13 mouse cellular contexts compared by ENCODE assay signal in genomic region chr2:27775006-27775405, GRCm38 (mm10).
DNase-seq lines count a peak whose midpoint lies in the region; ATAC-seq lines count a peak whose summit lies in the region.
"Had no signal": no experiment of that assay in that cellular context is flagged by ENCODE, and none has a peak within 500 bp of the region (broad histone marks: within the 10 kb centered on the region; RNA-seq: fewer than 3 reads in every experiment).

No protein-coding gene starts in this region.

- peak; percentile 27 for DNase-seq in embryo, embryonic 11 days
- no peak for DNase-seq in embryo, embryonic 9.5 days (ENCODE audit: extremely low spot score)
- DNase-seq in kidney, adult 9 months = no peak
- DNase-seq in NIH3T3 (ENCODE audit: low read depth) = peak; percentile 68
- DNase-seq in limb, embryonic 11.5 days (ENCODE audit: low spot score) = peak; percentile 42
- DNase-seq: layer of hippocampus, adult 9-11 months; thymus, postnatal 14 days had no signal

- no peak overlapping the region for H3K9ac ChIP-seq in kidney, embryonic 15.5 days
- no peak overlapping the region; the same call in 1 of the 2 replicates for H3K9ac ChIP-seq in limb, embryonic 11.5 days (ENCODE audit: low read length)
- H3K9ac ChIP-seq: hindbrain, embryonic 12.5 days had no signal

- no peaks in the 10 kb centered on the region for H3K9me3 ChIP-seq in kidney, embryonic 15.5 days (replicated peaks)
- no peaks in the 10 kb centered on the region for H3K9me3 ChIP-seq in limb, embryonic 11.5 days (ENCODE audit: control insufficient read depth, low read length)
- H3K9me3 ChIP-seq: G1E; hindbrain, embryonic 12.5 days had no signal

- peaks cover 50% of the 10 kb centered on the region for H3K4me1 ChIP-seq in kidney, embryonic 15.5 days
- peaks cover 38% of the 10 kb centered on the region for H3K4me1 ChIP-seq in limb, embryonic 11.5 days (ENCODE audit: control insufficient read depth, insufficient read depth, low read length)

- no peak for ATAC-seq in kidney, embryonic 15.5 days (replicated peaks; ENCODE audit: low FRiP score)
- no peak for ATAC-seq in limb, embryonic 11.5 days (ENCODE audit: insufficient number of reproducible peaks, low FRiP score, low TSS enrichment, low read depth)
- ATAC-seq in erythroblast, adult 5-6 weeks (replicated peaks; ENCODE audit: low FRiP score, poor library complexity, severe bottlenecking) = no peak
- no peak for ATAC-seq in inflammation-experienced regulatory T-cells, adult 6 months

- no peaks in the 10 kb centered on the region for H3K36me3 ChIP-seq in kidney, embryonic 15.5 days
- no peaks in the 10 kb centered on the region for H3K36me3 ChIP-seq in limb, embryonic 11.5 days (ENCODE audit: control insufficient read depth, insufficient read depth, low read length)
- H3K36me3 ChIP-seq: G1E; hindbrain, embryonic 12.5 days had no signal

- H3K4me2 ChIP-seq in kidney, embryonic 15.5 days = 0 out of 2 replicates have a peak overlapping the region, but pooled peaks have one; percentile 17
- H3K4me2 ChIP-seq in limb, embryonic 11.5 days (ENCODE audit: low read depth, severe bottlenecking) = no peak overlapping the region
- H3K4me2 ChIP-seq: hindbrain, embryonic 12.5 days; liver, embryonic 11.5 days had no signal

- H3K4me3 ChIP-seq in kidney, embryonic 15.5 days (replicated peaks) = no peak overlapping the region
- H3K4me3 ChIP-seq in limb, embryonic 11.5 days (ENCODE audit: low read depth, low read length) = no peak overlapping the region
- H3K4me3 ChIP-seq: hindbrain, embryonic 12.5 days had no signal

- H3K27me3 ChIP-seq in kidney, embryonic 15.5 days = no peaks in the 10 kb centered on the region
- H3K27me3 ChIP-seq in limb, embryonic 11.5 days (ENCODE audit: control insufficient read depth, insufficient read depth, low read length) = no peaks in the 10 kb centered on the region
- H3K27me3 ChIP-seq: hindbrain, embryonic 12.5 days had no signal

- peak overlapping the region; percentile 94 for H3K27ac ChIP-seq in kidney, embryonic 15.5 days
- H3K27ac ChIP-seq in limb, embryonic 11.5 days (replicated peaks; ENCODE audit: low read depth, low read length) = peak overlapping the region; percentile 78; the same call in 1 of the 2 replicates

- 86% methylated on average over 10 of the region's 10 CpGs for WGBS in kidney, embryonic 15.5 days
- 84% methylated on average over 10 of the region's 10 CpGs for WGBS in limb, embryonic 11.5 days

Comparison
In these comparisons a context has a peak if more than half of its experiments do, and no peak if none do; other contexts are left out.
1. DNase-seq: peak in embryo, embryonic 11 days (single experiment), NIH3T3 (single experiment) and limb, embryonic 11.5 days (single experiment); none in embryo, embryonic 9.5 days (single experiment) and kidney, adult 9 months (single experiment).